Mouse (Mus musculus): ENCODE results near the gene Zfp36l1. TPM values are rescaled to one million over a fixed set of nuclear protein-coding genes. Genes with fewer than 3 reads are reported as not detected.

Gene Zfp36l1
- total and polyA plus RNA-seq, 2 experiments from 2014 or later: 24.1 to 37.0 TPM

- Histone ChIP-seq H3K27ac (ENCODE audit: low read depth, low read length) (no peak overlapping the region), H3K4me3 (ENCODE audit: low read depth, low read length) (no peak overlapping the region), H3K4me1 (ENCODE audit: insufficient read depth) (no peaks in the 10 kb centered on the region), H3K36me3 (ENCODE audit: insufficient read depth) (no peaks in the 10 kb centered on the region), H3K9me3 (ENCODE audit: low read length) (no peaks in the 10 kb centered on the region), H3K4me2 (ENCODE audit: low read depth) (no peak overlapping the region), H3K27me3 (ENCODE audit: insufficient read depth, low read length) (no peaks in the 10 kb centered on the region), H3K9ac (no peak overlapping the region)
- no peak for TF ChIP-seq CTCF (IDR thresholded peaks at IDR 0.05; ENCODE audit: low read depth)
- no peak for ATAC-seq
- DNase-seq: no peak
- 81% methylated on average over 1 of the region's 1 CpGs for WGBS
These were observed 8.6 kb upstream of the Zfp36l1 start for GRCm38 (mm10) chr12:80121438-80121837.

GRCm38 (mm10) chr12:80118588-80118987, 5.8 kb upstream of the Zfp36l1 start:
- Histone ChIP-seq H3K27me3 (ENCODE audit: insufficient read depth, low read length) (0 out of 2 replicates have a peak, but pooled peaks cover 4% of the 10 kb centered on the region), H3K4me3 (ENCODE audit: low read depth, low read length) (no peak overlapping the region), H3K9me3 (ENCODE audit: low read length) (no peaks in the 10 kb centered on the region), H3K36me3 (ENCODE audit: insufficient read depth) (no peaks in the 10 kb centered on the region), H3K27ac (ENCODE audit: low read depth, low read length) (no peak overlapping the region), H3K9ac (no peak overlapping the region), H3K4me2 (ENCODE audit: low read depth) (no peak overlapping the region), H3K4me1 (ENCODE audit: insufficient read depth) (0 out of 2 replicates have a peak, but pooled peaks cover 5% of the 10 kb centered on the region)
- no peak for ATAC-seq
- no peak for DNase-seq
- no peak for TF ChIP-seq CTCF (IDR thresholded peaks at IDR 0.05; ENCODE audit: low read depth)
- WGBS: 87% methylated on average over 1 of the region's 1 CpGs

- Histone ChIP-seq H3K4me1 (ENCODE audit: insufficient read depth) (0 out of 2 replicates have a peak, but pooled peaks cover 5% of the 10 kb centered on the region), H3K27ac (ENCODE audit: low read depth, low read length) (peak overlapping the region; percentile 89; the same call in 1 of the 2 replicates), H3K9me3 (ENCODE audit: low read length) (no peaks in the 10 kb centered on the region), H3K4me2 (ENCODE audit: low read depth) (peak overlapping the region; percentile 98), H3K4me3 (ENCODE audit: low read depth, low read length) (peak overlapping the region; percentile 83), H3K9ac (peak overlapping the region; percentile 84), H3K36me3 (ENCODE audit: insufficient read depth) (no peaks in the 10 kb centered on the region), H3K27me3 (ENCODE audit: insufficient read depth, low read length) (peaks cover 17% of the 10 kb centered on the region)
- ATAC-seq: no peak
- DNase-seq: no peak
- TF ChIP-seq CTCF (IDR thresholded peaks at IDR 0.05; ENCODE audit: low read depth): no peak
- 38% methylated on average over 18 of the region's 18 CpGs for WGBS
These were observed 3.6 kb upstream of the Zfp36l1 start for GRCm38 (mm10) chr12:80116206-80117112.

GRCm38 (mm10) chr12:80115863-80116194, 3.0 kb upstream of the Zfp36l1 start:
- peak overlapping the region; percentile 84 for H3K9ac ChIP-seq
- peak; percentile 84 for DNase-seq
- H3K4me1 ChIP-seq (ENCODE audit: insufficient read depth): 0 out of 2 replicates have a peak, but pooled peaks cover 5% of the 10 kb centered on the region
- peaks cover 17% of the 10 kb centered on the region for H3K27me3 ChIP-seq (ENCODE audit: insufficient read depth, low read length)
- no peaks in the 10 kb centered on the region for H3K9me3 ChIP-seq (ENCODE audit: low read length)
- peak; percentile 52; the same call in 1 of the 2 replicates for ATAC-seq
- H3K27ac ChIP-seq (ENCODE audit: low read depth, low read length): peak overlapping the region; percentile 89
- WGBS: under 1% methylated on average over 30 of the region's 30 CpGs
- no peaks in the 10 kb centered on the region for H3K36me3 ChIP-seq (ENCODE audit: insufficient read depth)
- peak overlapping the region; percentile 83 for H3K4me3 ChIP-seq (ENCODE audit: low read depth, low read length)
- H3K4me2 ChIP-seq (ENCODE audit: low read depth): peak overlapping the region; percentile 98
- no peak; the same call in 1 of the 2 replicates for TF ChIP-seq CTCF (IDR thresholded peaks at IDR 0.05; ENCODE audit: low read depth)

GRCm38 (mm10) chr12:80115142-80115862, 2.5 kb upstream of the Zfp36l1 start:
- Histone ChIP-seq H3K36me3 (ENCODE audit: insufficient read depth) (no peaks in the 10 kb centered on the region), H3K27ac (ENCODE audit: low read depth, low read length) (peak overlapping the region; percentile 89), H3K9ac (peak overlapping the region; percentile 84), H3K9me3 (ENCODE audit: low read length) (no peaks in the 10 kb centered on the region), H3K4me1 (ENCODE audit: insufficient read depth) (0 out of 2 replicates have a peak, but pooled peaks cover 5% of the 10 kb centered on the region), H3K4me3 (ENCODE audit: low read depth, low read length) (peak overlapping the region; percentile 83), H3K27me3 (ENCODE audit: insufficient read depth, low read length) (peaks cover 17% of the 10 kb centered on the region), H3K4me2 (ENCODE audit: low read depth) (peak overlapping the region; percentile 98)
- TF ChIP-seq CTCF (IDR thresholded peaks at IDR 0.05; ENCODE audit: low read depth): 0 out of 2 replicates have a peak, but pooled peaks have one; percentile 8
- DNase-seq (peak; percentile 55), ATAC-seq (peak; percentile 83)
- under 1% methylated on average over 70 of the region's 71 CpGs for WGBS

- Histone ChIP-seq H3K4me1 (ENCODE audit: insufficient read depth) (0 out of 2 replicates have a peak, but pooled peaks cover 5% of the 10 kb centered on the region), H3K27ac (ENCODE audit: low read depth, low read length) (peak overlapping the region; percentile 89), H3K27me3 (ENCODE audit: insufficient read depth, low read length) (peaks cover 17% of the 10 kb centered on the region), H3K4me2 (ENCODE audit: low read depth) (peak overlapping the region; percentile 98), H3K4me3 (ENCODE audit: low read depth, low read length) (peak overlapping the region; percentile 83), H3K36me3 (ENCODE audit: insufficient read depth) (no peaks in the 10 kb centered on the region), H3K9ac (peak overlapping the region; percentile 84), H3K9me3 (ENCODE audit: low read length) (no peaks in the 10 kb centered on the region)
- no peak for TF ChIP-seq CTCF (IDR thresholded peaks at IDR 0.05; ENCODE audit: low read depth)
- 1% methylated on average over 8 of the region's 8 CpGs for whole genome bisulfite sequencing
- ATAC-seq (no peak; the same call in 1 of the 2 replicates), DNase-seq (no peak)
These were observed 2.0 kb upstream of the Zfp36l1 start for GRCm38 (mm10) chr12:80114892-80115141.

All from forebrain, postnatal 0 days (tissue).